Mouse (Mus musculus) kidney, embryonic 14.5 days (tissue): Measurements from ENCODE around the gene Msmp. TPM values are rescaled to one million over a fixed set of nuclear protein-coding genes. Genes with fewer than 3 reads are reported as not detected.

ENCODE experiments used
- ATAC-seq: fragments of 200-750 bp; cut with Nextera tagmentation; 2 replicates; pipeline ENCODE4 v1.8.0; 2017; ENCODE audit warnings: moderate number of reproducible peaks, mild to moderate bottlenecking, moderate TSS enrichment, moderate library complexity; ENCODE audit not compliant: low FRiP score, low TSS enrichment
- H3K27ac ChIP-seq: fragments of 300-500 bp; sonication (generic); 2 replicates; pipeline ENCODE4 v1.5.1; 2014; ENCODE audit warnings: low read depth, mild to moderate bottlenecking, low read length, moderate library complexity, mixed read lengths
- H3K27me3 ChIP-seq: fragments of 300-500 bp; sonication (generic); 2 replicates; pipeline ENCODE4 v1.6.1; 2014; ENCODE audit warnings: mild to moderate bottlenecking, low read length; ENCODE audit not compliant: control insufficient read depth, insufficient read depth
- H3K36me3 ChIP-seq: fragments of 300-500 bp; sonication (generic); 2 replicates; pipeline ENCODE4 v1.6.1; 2014; ENCODE audit warnings: low read length, mixed read lengths; ENCODE audit not compliant: control insufficient read depth, insufficient read depth
- H3K4me1 ChIP-seq: fragments of 300-500 bp; sonication (generic); 2 replicates; pipeline ENCODE4 v1.6.1; 2014; ENCODE audit warnings: low read length, mixed read lengths; ENCODE audit not compliant: control insufficient read depth, insufficient read depth
- H3K4me2 ChIP-seq: fragments of 300-500 bp; sonication (generic); replicated peaks from 2 replicates; pipeline ENCODE4 v1.6.1; 2014; ENCODE audit warnings: low read depth, mild to moderate bottlenecking, low read length
- H3K4me3 ChIP-seq: fragments of 300-500 bp; sonication (generic); 2 replicates; pipeline ENCODE4 v1.5.1; 2014; ENCODE audit warnings: mild to moderate bottlenecking, low read length
- H3K9ac ChIP-seq: fragments of 300-500 bp; sonication (generic); 2 replicates; pipeline ENCODE4 v1.6.1; 2014; ENCODE audit warnings: low read depth, mild to moderate bottlenecking, low read length, moderate library complexity
- H3K9me3 ChIP-seq: fragments of 300-500 bp; sonication (generic); 2 replicates; pipeline ENCODE4 v1.6.1; 2016; ENCODE audit warnings: low read length; ENCODE audit not compliant: control insufficient read depth
- WGBS: fragments of 180-500 bp; shearing (Covaris S2); extraction: QIAGEN DNeasy Blood & Tissue Kit; methylation state at CpG from one replicate; pipeline ENCODE4 v1.1.7; 2014; 5-methylcytosine and 5-hydroxymethylcytosine counted together
- polyA plus RNA-seq: library from polyadenylated mRNA; unstranded; fragments of >200 nt; fragmentation: Nextera tagmentation; extraction: Ambion mirVana; gene quantifications from 2 replicates; pipeline ENCODE4 v1.2.1, GENCODE M21; 2014

Gene Msmp
- polyA plus RNA-seq, 1 experiment from 2014 or later = 1.0 TPM

DNA sequence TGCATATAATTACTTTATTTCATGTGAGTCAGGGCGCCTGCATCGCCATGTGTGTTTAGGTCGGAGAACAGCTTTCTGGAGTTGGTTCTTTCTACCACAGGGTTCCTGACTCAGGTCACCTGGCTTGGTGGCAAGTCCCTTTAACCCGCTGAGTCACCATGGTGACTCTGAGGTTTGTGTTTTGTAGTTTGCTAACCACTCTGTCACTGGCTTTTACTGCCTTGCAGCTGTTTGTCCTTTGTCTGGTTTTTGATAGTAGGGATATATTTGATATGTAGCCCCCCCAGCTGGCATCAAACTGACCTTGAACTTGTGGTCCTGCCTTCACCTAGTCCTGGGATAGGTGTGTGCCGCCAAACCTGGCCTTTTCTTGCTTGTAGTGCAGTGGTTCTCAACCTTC, 2.1 kb downstream of the Msmp start:
- 88% methylated on average over 5 of the region's 5 CpGs for whole genome bisulfite sequencing
- H3K27ac ChIP-seq = no peak overlapping the region
- H3K4me1 ChIP-seq = peaks cover 20% of the 10 kb centered on the region; the same call in 1 of the 2 replicates
- no peaks in the 10 kb centered on the region for H3K9me3 ChIP-seq
- no peak overlapping the region for H3K4me3 ChIP-seq
- no peaks in the 10 kb centered on the region for H3K27me3 ChIP-seq
- ATAC-seq = no peak
- no peak overlapping the region for H3K4me2 ChIP-seq
- peaks cover 37% of the 10 kb centered on the region for H3K36me3 ChIP-seq
- no peak overlapping the region for H3K9ac ChIP-seq

DNA sequence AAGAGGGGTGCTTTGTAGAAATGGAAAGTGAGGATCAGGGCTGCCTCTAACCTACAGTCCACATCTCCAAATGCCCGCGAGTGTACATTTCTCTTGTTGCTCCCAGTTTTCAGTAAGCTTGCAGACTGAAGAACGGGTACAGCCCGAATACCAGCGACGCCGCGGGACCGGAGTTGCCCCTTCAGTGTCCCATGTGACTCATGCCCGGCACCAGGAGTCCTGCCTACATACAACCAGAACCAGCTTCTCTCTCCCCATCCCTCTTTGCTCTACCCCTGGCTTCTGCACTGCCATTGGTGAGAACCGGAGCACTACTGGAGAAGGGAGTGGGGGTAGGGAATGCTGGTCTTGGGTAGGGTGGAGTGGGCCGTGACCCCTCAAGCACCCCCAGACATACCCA, 2.9 kb downstream of the Msmp start:
- H3K36me3 ChIP-seq = peaks cover 37% of the 10 kb centered on the region
- no peak overlapping the region for H3K27ac ChIP-seq
- no peaks in the 10 kb centered on the region for H3K9me3 ChIP-seq
- H3K4me2 ChIP-seq = no peak overlapping the region
- no peak for ATAC-seq
- H3K4me1 ChIP-seq = peaks cover 28% of the 10 kb centered on the region; the same call in 1 of the 2 replicates
- no peaks in the 10 kb centered on the region for H3K27me3 ChIP-seq
- H3K4me3 ChIP-seq = no peak overlapping the region
- H3K9ac ChIP-seq = no peak overlapping the region
- 98% methylated on average over 12 of the region's 12 CpGs for WGBS

DNA sequence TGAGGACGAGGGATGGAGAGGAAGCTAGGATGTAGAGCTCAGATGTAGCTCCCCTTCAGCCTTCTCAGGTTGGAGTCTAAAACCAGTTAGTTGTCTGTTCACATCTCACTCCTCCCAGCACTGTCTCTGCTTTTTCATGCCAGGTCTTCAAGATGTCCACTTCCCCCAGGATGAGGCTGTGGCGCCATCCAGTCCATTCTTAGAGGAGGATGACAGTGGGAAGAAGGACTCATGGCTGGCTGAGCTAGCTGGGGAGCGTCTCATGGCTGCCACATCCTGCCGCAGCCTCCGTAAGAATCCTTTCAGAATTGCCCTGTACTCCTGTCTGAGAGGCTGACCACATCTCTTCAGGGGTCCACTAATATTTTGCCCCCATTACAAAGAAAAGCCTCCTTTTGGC, 3.6 kb downstream of the Msmp start:
- Histone ChIP-seq H3K4me2 (no peak overlapping the region), H3K36me3 (peaks cover 37% of the 10 kb centered on the region), H3K4me1 (peaks cover 26% of the 10 kb centered on the region), H3K9me3 (no peaks in the 10 kb centered on the region), H3K27me3 (no peaks in the 10 kb centered on the region), H3K4me3 (no peak overlapping the region), H3K9ac (no peak overlapping the region), H3K27ac (no peak overlapping the region)
- WGBS = 89% methylated on average over 5 of the region's 5 CpGs
- no peak for ATAC-seq

DNA sequence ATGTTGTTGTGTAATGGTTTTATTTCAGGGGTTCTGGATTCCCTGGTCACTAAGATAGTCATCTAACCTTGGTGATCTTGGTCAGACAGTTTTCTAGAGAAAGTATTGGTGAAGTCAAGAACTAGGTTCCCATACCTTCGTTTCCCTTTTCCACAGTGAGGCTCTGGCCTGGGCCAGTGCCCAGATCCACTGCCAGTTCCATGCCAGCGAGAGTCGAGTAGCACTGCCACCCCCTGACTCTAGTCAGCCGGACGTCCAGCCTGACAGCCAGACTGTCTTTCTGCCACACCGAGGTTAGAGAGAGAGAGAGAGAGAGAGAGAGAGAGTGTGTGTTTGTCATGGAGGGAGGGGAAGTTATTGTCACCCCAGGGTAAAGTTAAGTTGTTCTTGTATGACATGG, 4.6 kb downstream of the Msmp start:
- no peaks in the 10 kb centered on the region for H3K27me3 ChIP-seq
- H3K27ac ChIP-seq = no peak overlapping the region
- H3K9ac ChIP-seq = peak overlapping the region; percentile 76; the same call in 1 of the 2 replicates
- H3K4me3 ChIP-seq = peak overlapping the region; percentile 82
- 91% methylated on average over 6 of the region's 6 CpGs for WGBS
- H3K9me3 ChIP-seq = no peaks in the 10 kb centered on the region
- peak overlapping the region; percentile 77 for H3K4me2 ChIP-seq
- H3K4me1 ChIP-seq = peaks cover 23% of the 10 kb centered on the region
- ATAC-seq = no peak
- H3K36me3 ChIP-seq = peaks cover 37% of the 10 kb centered on the region

DNA sequence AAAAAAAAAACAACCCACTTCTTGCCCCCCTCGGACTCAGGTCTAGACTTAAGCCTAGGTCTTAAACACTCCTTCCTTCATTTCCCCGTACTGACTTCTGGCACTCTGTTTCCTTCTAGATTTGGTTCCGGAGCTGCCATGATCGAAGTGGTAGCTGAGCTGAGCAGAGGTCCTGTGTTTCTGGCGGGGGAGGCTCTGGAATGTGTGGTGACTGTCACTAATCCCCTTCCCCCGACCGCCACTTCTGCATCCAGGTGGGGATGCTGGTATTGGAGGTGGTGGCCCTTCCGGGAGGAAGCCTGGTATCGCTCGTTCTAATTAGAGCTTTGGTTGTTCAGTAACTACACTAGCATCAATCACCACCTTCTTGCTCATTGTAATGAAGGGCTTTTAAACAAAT, 5.0 kb downstream of the Msmp start:
- H3K9ac ChIP-seq = peak overlapping the region; percentile 76
- no peaks in the 10 kb centered on the region for H3K27me3 ChIP-seq
- no peak for ATAC-seq
- peak overlapping the region; percentile 77 for H3K4me2 ChIP-seq
- peak overlapping the region; percentile 82 for H3K4me3 ChIP-seq
- H3K4me1 ChIP-seq = peaks cover 23% of the 10 kb centered on the region
- H3K9me3 ChIP-seq = no peaks in the 10 kb centered on the region
- WGBS = 3% methylated on average over 10 of the region's 10 CpGs
- peak overlapping the region; percentile 72; the same call in 1 of the 2 replicates for H3K27ac ChIP-seq
- H3K36me3 ChIP-seq = peaks cover 37% of the 10 kb centered on the region

DNA sequence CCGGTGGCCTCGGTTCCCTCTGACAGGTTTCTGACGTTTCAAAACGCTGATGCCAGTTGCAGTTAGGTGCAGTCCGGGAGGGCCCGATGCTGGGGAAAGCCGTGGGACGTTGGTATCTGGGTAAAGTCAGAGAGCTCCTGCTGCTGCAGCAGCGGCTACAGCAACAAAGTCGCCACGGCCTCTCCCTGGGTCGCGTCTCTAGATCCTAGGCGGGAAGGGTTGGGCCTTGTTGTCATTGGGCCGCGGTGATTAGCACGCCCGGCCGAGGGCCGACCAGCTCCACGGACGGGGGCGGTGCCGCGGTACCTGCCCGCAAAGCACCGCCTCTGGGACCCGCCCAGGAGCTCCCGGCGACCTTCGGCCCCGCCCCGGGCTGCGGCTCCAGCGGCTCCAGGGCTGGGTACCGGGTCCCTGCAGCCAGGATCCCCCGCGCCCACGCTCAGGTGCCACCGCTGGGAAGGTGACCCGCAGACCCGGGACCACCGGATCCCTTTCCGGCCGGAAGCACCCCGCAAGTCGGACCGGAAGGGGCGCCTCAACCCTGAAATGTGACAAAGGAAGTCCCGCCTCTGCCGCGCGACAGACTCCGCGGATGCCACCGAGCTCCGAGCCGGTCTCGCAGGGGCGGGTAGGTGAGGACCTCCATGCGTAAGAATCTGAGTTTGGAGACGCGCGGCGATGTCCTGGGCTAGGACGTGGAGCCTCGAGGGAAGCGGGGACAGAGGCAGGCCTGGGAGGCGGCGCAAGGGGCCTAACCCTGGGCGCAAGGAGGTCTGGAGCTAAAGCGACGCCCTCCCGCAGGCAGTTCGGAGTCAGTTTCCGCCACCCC, 5.7 kb downstream of the Msmp start, which contains the start of the genes Rgp1 and Gba2:
Rgp1 (plus strand) TSS at position 340 of the 829 bp plus-strand sequence.
Gba2 (minus strand) TSS at position 498 of the 829 bp plus-strand sequence.
- peak within 1 kb of the TSS; percentile 82 for H3K4me3 ChIP-seq
- WGBS = under 1% methylated on average over 76 of the region's 76 CpGs

GRCm38 (mm10) chr4:43577237-43577881, 6.9 kb downstream of the Msmp start:
- Histone ChIP-seq H3K4me1 (peaks cover 23% of the 10 kb centered on the region), H3K36me3 (peaks cover 34% of the 10 kb centered on the region), H3K4me2 (peak overlapping the region; percentile 77), H3K27me3 (no peaks in the 10 kb centered on the region), H3K9me3 (no peaks in the 10 kb centered on the region), H3K9ac (peak overlapping the region; percentile 76; the same call in 1 of the 2 replicates), H3K27ac (no peak overlapping the region), H3K4me3 (peak overlapping the region; percentile 82)
- no peak for ATAC-seq
- WGBS = 45% methylated on average over 8 of the region's 8 CpGs

More for the DNA sequence above, 5.7 kb downstream of the Msmp start, which contains the start of the genes Rgp1 and Gba2:
- Histone ChIP-seq H3K9me3 (no peaks in the 10 kb centered on the region), H3K9ac (peak within 1 kb of the TSS; percentile 76), H3K4me2 (peak within 1 kb of the TSS; percentile 77), H3K4me1 (peaks cover 23% of the 10 kb centered on the region), H3K36me3 (peaks cover 35% of the 10 kb centered on the region), H3K27me3 (no peaks in the 10 kb centered on the region), H3K27ac (peak within 1 kb of the TSS; percentile 72)
- peak; percentile 95 for ATAC-seq

GRCm38 (mm10) chr4:43575356-43575755, 8.9 kb downstream of the Msmp start:
- Histone ChIP-seq H3K4me2 (no peak overlapping the region), H3K4me1 (peaks cover 23% of the 10 kb centered on the region), H3K27me3 (no peaks in the 10 kb centered on the region), H3K27ac (no peak overlapping the region), H3K9me3 (no peaks in the 10 kb centered on the region), H3K9ac (no peak overlapping the region), H3K36me3 (peaks cover 35% of the 10 kb centered on the region), H3K4me3 (no peak overlapping the region)
- WGBS = 83% methylated on average over 2 of the region's 2 CpGs
- ATAC-seq = no peak

DNA sequence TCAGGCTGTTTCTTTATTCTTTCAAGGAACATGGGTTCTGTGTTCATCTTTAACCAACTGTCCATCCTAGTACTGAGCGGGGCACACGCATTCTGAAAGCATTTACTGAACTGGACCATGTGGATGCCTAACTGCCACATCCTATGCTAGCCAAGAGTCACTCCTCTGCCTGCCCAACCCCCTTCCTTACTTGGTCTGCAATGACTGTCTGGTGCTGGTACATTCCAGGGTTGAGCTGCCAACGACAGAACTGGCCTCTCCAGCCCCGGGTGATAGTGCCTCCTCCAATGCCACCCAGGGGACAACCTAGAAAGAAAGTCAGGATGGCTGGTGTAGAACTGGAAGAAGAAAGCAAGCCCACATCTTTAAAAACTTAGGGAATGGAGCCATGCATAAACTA, 10.7 kb downstream of the Msmp start:
- Histone ChIP-seq H3K9ac (no peak overlapping the region), H3K36me3 (peaks cover 53% of the 10 kb centered on the region), H3K27ac (no peak overlapping the region), H3K4me1 (peaks cover 14% of the 10 kb centered on the region), H3K9me3 (no peaks in the 10 kb centered on the region), H3K27me3 (no peaks in the 10 kb centered on the region), H3K4me3 (no peak overlapping the region), H3K4me2 (no peak overlapping the region)
- no peak for ATAC-seq
- 94% methylated on average over 4 of the region's 4 CpGs for WGBS
